Mouse (Mus musculus) spleen, postnatal 0 days (tissue): Measurements from ENCODE around the gene Olfr95. TPM values are rescaled to one million over a fixed set of nuclear protein-coding genes. Genes with fewer than 3 reads are reported as not detected.

Experiments
- polyA plus RNA-seq: library from polyadenylated mRNA; unstranded; fragments of >200 nt; fragmentation: Nextera tagmentation; extraction: Ambion mirVana; gene quantifications from 2 replicates; pipeline ENCODE4 v1.2.1, GENCODE M21; 2015

Gene Olfr95
- not detected in 2 replicates for polyA plus RNA-seq

GRCm38 (mm10) chr17:37213018-37213417 lies at the start of gene Olfr95:
TSS of gene Olfr95 (minus strand) at chr17:37213118.

GRCm38 (mm10) chr17:37237230-37237629 lies 24.3 kb upstream of the Olfr95 start, which contains the start of gene Olfr97:
TSS of gene Olfr97 (minus strand) at chr17:37237330.

GRCm38 (mm10) chr17:37219846-37220245 lies 6.9 kb upstream of the Olfr95 start, which contains the start of gene Olfr96:
TSS of gene Olfr96 (plus strand) at chr17:37220146.

GRCm38 (mm10) chr17:37200894-37201293 lies 12.0 kb downstream of the Olfr95 start, which contains the start of gene Olfr94:
TSS of gene Olfr94 (minus strand) at chr17:37200994.

GRCm38 (mm10) chr17:37193656-37194055 lies 19.3 kb downstream of the Olfr95 start, which contains the start of gene Ubd:
TSS of gene Ubd (plus strand) at chr17:37193892.

GRCm38 (mm10) chr17:37161394-37161793 lies 51.5 kb downstream of the Olfr95 start, which contains the start of gene Olfr93:
TSS of gene Olfr93 (minus strand) at chr17:37161494.

Other genes with a start within 250 kb of the Olfr95 start
- not detected in 2 replicates for gene 2410137M14Rik, start 231.9 kb downstream of the Olfr95 start, polyA plus RNA-seq
- gene H2-M5, start 223.6 kb downstream of the Olfr95 start, polyA plus RNA-seq: 0.25 TPM in 1 of 2 replicates, not detected in the other
- 8.1 and 9.5 TPM in 2 replicates for gene Zfp57, start 212.0 kb downstream of the Olfr95 start, polyA plus RNA-seq
- gene Mog, start 189.7 kb downstream of the Olfr95 start, polyA plus RNA-seq: not detected in 2 replicates
- gene Gabbr1, start 167.2 kb downstream of the Olfr95 start, polyA plus RNA-seq: 3.6 and 5.4 TPM in 2 replicates
- not detected in 2 replicates for gene Olfr90, start 124.6 kb downstream of the Olfr95 start, polyA plus RNA-seq
- gene Olfr91, start 114.8 kb downstream of the Olfr95 start, polyA plus RNA-seq: not detected in 2 replicates
- not detected in 2 replicates for gene Olfr92, start 93.0 kb downstream of the Olfr95 start, polyA plus RNA-seq
- gene Olfr93, start 51.6 kb downstream of the Olfr95 start, polyA plus RNA-seq: not detected in 2 replicates
- gene Ubd, start 19.2 kb downstream of the Olfr95 start, polyA plus RNA-seq: 0.28 TPM in 1 of 2 replicates, not detected in the other
- not detected in 2 replicates for gene Olfr94, start 12.1 kb downstream of the Olfr95 start, polyA plus RNA-seq
- not detected in 2 replicates for gene Olfr96, start 7.0 kb upstream of the Olfr95 start, polyA plus RNA-seq
- not detected in 2 replicates for gene Olfr97, start 24.2 kb upstream of the Olfr95 start, polyA plus RNA-seq
- gene Olfr98, start 50.6 kb upstream of the Olfr95 start, polyA plus RNA-seq: not detected in 2 replicates
- gene H2-M3, start 57.1 kb upstream of the Olfr95 start, polyA plus RNA-seq: 5.1 and 6.1 TPM in 2 replicates
- not detected in 2 replicates for gene Olfr99, start 70.3 kb upstream of the Olfr95 start, polyA plus RNA-seq
- not detected in 2 replicates for gene Olfr101, start 91.2 kb upstream of the Olfr95 start, polyA plus RNA-seq
- gene Olfr102, start 103.9 kb upstream of the Olfr95 start, polyA plus RNA-seq: not detected in 2 replicates
- gene Olfr103, start 126.6 kb upstream of the Olfr95 start, polyA plus RNA-seq: not detected in 2 replicates
- not detected in 2 replicates for gene Olfr104-ps, start 146.5 kb upstream of the Olfr95 start, polyA plus RNA-seq
- not detected in 2 replicates for gene Olfr105-ps, start 165.9 kb upstream of the Olfr95 start, polyA plus RNA-seq
- gene Olfr106-ps, start 177.3 kb upstream of the Olfr95 start, polyA plus RNA-seq: not detected in 2 replicates
- gene Olfr107, start 186.1 kb upstream of the Olfr95 start, polyA plus RNA-seq: not detected in 2 replicates
- not detected in 2 replicates for gene Olfr108, start 232.4 kb upstream of the Olfr95 start, polyA plus RNA-seq
- not detected in 2 replicates for gene Olfr109, start 245.8 kb upstream of the Olfr95 start, polyA plus RNA-seq